Mouse (Mus musculus) limb, embryonic 13.5 days (tissue): ENCODE results near the gene Gm28035. TPM values are rescaled to one million over a fixed set of nuclear protein-coding genes. Genes with fewer than 3 reads are reported as not detected.

ENCODE experiments used
- ATAC-seq: fragments of 200-750 bp; cut with Nextera tagmentation; 2 replicates; pipeline ENCODE4 v1.8.0; 2017; ENCODE audit warnings: low read depth, moderate number of reproducible peaks, moderate TSS enrichment; ENCODE audit not compliant: low FRiP score
- H3K27ac ChIP-seq: fragments of 300-500 bp; sonication (generic); 2 replicates; pipeline ENCODE4 v1.5.1; 2015; ENCODE audit warnings: inconsistent platforms, mild to moderate bottlenecking, moderate library complexity
- H3K27me3 ChIP-seq: fragments of 300-500 bp; sonication (generic); 2 replicates; pipeline ENCODE4 v1.6.1; 2015; ENCODE audit warnings: mild to moderate bottlenecking, inconsistent platforms
- H3K36me3 ChIP-seq: fragments of 300-500 bp; sonication (generic); 2 replicates; pipeline ENCODE4 v1.6.1; 2015; ENCODE audit warnings: inconsistent platforms, mild to moderate bottlenecking, moderate library complexity
- H3K4me1 ChIP-seq: fragments of 300-500 bp; sonication (generic); 2 replicates; pipeline ENCODE4 v1.6.1; 2015; ENCODE audit warnings: inconsistent platforms
- H3K4me2 ChIP-seq: fragments of 300-500 bp; sonication (generic); replicated peaks from 2 replicates; pipeline ENCODE4 v1.6.1; 2015; ENCODE audit warnings: inconsistent platforms, mild to moderate bottlenecking, moderate library complexity
- H3K4me3 ChIP-seq: fragments of 300-500 bp; sonication (generic); 2 replicates; pipeline ENCODE4 v1.5.1; 2015; ENCODE audit warnings: moderate library complexity, mild to moderate bottlenecking, inconsistent platforms
- H3K9ac ChIP-seq: fragments of 300-500 bp; sonication (generic); 2 replicates; pipeline ENCODE4 v1.6.1; 2015; ENCODE audit warnings: mild to moderate bottlenecking, inconsistent platforms
- H3K9me3 ChIP-seq: fragments of 300-500 bp; sonication (generic); 2 replicates; pipeline ENCODE4 v1.6.1; 2016; ENCODE audit warnings: inconsistent platforms
- WGBS: fragments of 180-500 bp; shearing (Covaris S2); methylation state at CpG from one replicate; pipeline ENCODE4 v1.1.7; 2015; 5-methylcytosine and 5-hydroxymethylcytosine counted together
- polyA plus RNA-seq: library from polyadenylated mRNA; unstranded; fragments of >200 nt; fragmentation: Nextera tagmentation; extraction: Ambion mirVana; gene quantifications from 2 replicates; pipeline ENCODE4 v1.2.1, GENCODE M21; 2015

Gm28035 gene
- polyA plus RNA-seq, 1 experiment from 2014 or later: 0.22 TPM

GRCm38 (mm10) chr2:30242509-30242908 lies 2.1 kb downstream of the Gm28035 start:
- 0 out of 2 replicates have a peak overlapping the region, but pooled peaks have one; percentile 43 for H3K9ac ChIP-seq
- H3K36me3 ChIP-seq: peaks cover 64% of the 10 kb centered on the region
- peaks cover 44% of the 10 kb centered on the region for H3K4me1 ChIP-seq
- H3K9me3 ChIP-seq: no peaks in the 10 kb centered on the region
- ATAC-seq: no peak
- WGBS: 41% methylated on average over 4 of the region's 4 CpGs
- no peak overlapping the region for H3K4me2 ChIP-seq
- no peak overlapping the region for H3K4me3 ChIP-seq
- H3K27me3 ChIP-seq: no peaks in the 10 kb centered on the region
- H3K27ac ChIP-seq: no peak overlapping the region

- no peaks in the 10 kb centered on the region for H3K27me3 ChIP-seq
- peaks cover 70% of the 10 kb centered on the region for H3K36me3 ChIP-seq
- no peak overlapping the region for H3K4me3 ChIP-seq
- peaks cover 42% of the 10 kb centered on the region for H3K4me1 ChIP-seq
- no peaks in the 10 kb centered on the region for H3K9me3 ChIP-seq
- no peak overlapping the region for H3K4me2 ChIP-seq
- H3K27ac ChIP-seq: no peak overlapping the region
- H3K9ac ChIP-seq: no peak overlapping the region
- ATAC-seq: no peak
- WGBS: 88% methylated on average over 4 of the region's 4 CpGs
Observed at GRCm38 (mm10) chr2:30243391-30243790, 3.0 kb downstream of the Gm28035 start.

GRCm38 (mm10) chr2:30244595-30245178 lies 4.3 kb downstream of the Gm28035 start:
- peaks cover 29% of the 10 kb centered on the region for H3K4me1 ChIP-seq
- peak overlapping the region; percentile 35; the same call in 1 of the 2 replicates for H3K9ac ChIP-seq
- H3K36me3 ChIP-seq: peaks cover 81% of the 10 kb centered on the region
- no peaks in the 10 kb centered on the region for H3K27me3 ChIP-seq
- H3K4me3 ChIP-seq: no peak overlapping the region
- ATAC-seq: 0 out of 2 replicates have a peak, but pooled peaks have one; percentile 44
- peak overlapping the region; percentile 62; the same call in 1 of the 2 replicates for H3K27ac ChIP-seq
- WGBS: 58% methylated on average over 7 of the region's 7 CpGs
- H3K4me2 ChIP-seq: peak overlapping the region; percentile 14; the same call in 1 of the 2 replicates
- H3K9me3 ChIP-seq: no peaks in the 10 kb centered on the region

- Histone ChIP-seq H3K9ac (peak overlapping the region; percentile 35; the same call in 1 of the 2 replicates), H3K4me2 (no peak overlapping the region), H3K4me3 (no peak overlapping the region), H3K4me1 (peaks cover 31% of the 10 kb centered on the region), H3K27ac (no peak overlapping the region), H3K27me3 (no peaks in the 10 kb centered on the region), H3K9me3 (no peaks in the 10 kb centered on the region), H3K36me3 (peaks cover 77% of the 10 kb centered on the region)
- 90% methylated on average over 5 of the region's 5 CpGs for WGBS
- ATAC-seq: no peak
Observed at GRCm38 (mm10) chr2:30247036-30247435, 6.7 kb downstream of the Gm28035 start.

GRCm38 (mm10) chr2:30247681-30248080 lies 7.3 kb downstream of the Gm28035 start:
- H3K27me3 ChIP-seq: no peaks in the 10 kb centered on the region
- H3K4me3 ChIP-seq: no peak overlapping the region
- no peak overlapping the region for H3K9ac ChIP-seq
- no peak overlapping the region for H3K4me2 ChIP-seq
- 88% methylated on average over 4 of the region's 4 CpGs for WGBS
- peaks cover 73% of the 10 kb centered on the region for H3K36me3 ChIP-seq
- no peak overlapping the region for H3K27ac ChIP-seq
- no peak for ATAC-seq
- peaks cover 26% of the 10 kb centered on the region for H3K4me1 ChIP-seq
- H3K9me3 ChIP-seq: no peaks in the 10 kb centered on the region

- ATAC-seq: no peak
- peaks cover 73% of the 10 kb centered on the region for H3K36me3 ChIP-seq
- peaks cover 19% of the 10 kb centered on the region for H3K4me1 ChIP-seq
- no peak overlapping the region for H3K9ac ChIP-seq
- no peaks in the 10 kb centered on the region for H3K9me3 ChIP-seq
- H3K27me3 ChIP-seq: no peaks in the 10 kb centered on the region
- H3K27ac ChIP-seq: no peak overlapping the region
- H3K4me3 ChIP-seq: no peak overlapping the region
- no peak overlapping the region for H3K4me2 ChIP-seq
- 97% methylated on average over 3 of the region's 3 CpGs for WGBS
Observed at GRCm38 (mm10) chr2:30249182-30249581, 8.8 kb downstream of the Gm28035 start.

GRCm38 (mm10) chr2:30250166-30251128 lies 10.1 kb downstream of the Gm28035 start:
- H3K9me3 ChIP-seq: no peaks in the 10 kb centered on the region
- no peak overlapping the region for H3K4me3 ChIP-seq
- no peak for ATAC-seq
- H3K27ac ChIP-seq: no peak overlapping the region
- H3K9ac ChIP-seq: no peak overlapping the region
- WGBS: 91% methylated on average over 10 of the region's 10 CpGs
- peaks cover 75% of the 10 kb centered on the region for H3K36me3 ChIP-seq
- H3K4me1 ChIP-seq: peaks cover 11% of the 10 kb centered on the region
- no peak overlapping the region for H3K4me2 ChIP-seq
- H3K27me3 ChIP-seq: no peaks in the 10 kb centered on the region

GRCm38 (mm10) chr2:30251417-30252104 lies 11.2 kb downstream of the Gm28035 start:
- Histone ChIP-seq H3K4me2 (no peak overlapping the region), H3K4me1 (peaks cover 7% of the 10 kb centered on the region; the same call in 1 of the 2 replicates), H3K36me3 (peaks cover 76% of the 10 kb centered on the region), H3K9ac (no peak overlapping the region), H3K4me3 (no peak overlapping the region), H3K27ac (no peak overlapping the region), H3K9me3 (no peaks in the 10 kb centered on the region), H3K27me3 (no peaks in the 10 kb centered on the region)
- no peak for ATAC-seq
- 73% methylated on average over 5 of the region's 5 CpGs for WGBS

GRCm38 (mm10) chr2:30252521-30252920 lies 12.2 kb downstream of the Gm28035 start:
- Histone ChIP-seq H3K9me3 (no peaks in the 10 kb centered on the region), H3K36me3 (peaks cover 86% of the 10 kb centered on the region), H3K9ac (no peak overlapping the region), H3K4me3 (no peak overlapping the region), H3K27ac (no peak overlapping the region), H3K4me1 (peaks cover 7% of the 10 kb centered on the region; the same call in 1 of the 2 replicates), H3K4me2 (no peak overlapping the region), H3K27me3 (no peaks in the 10 kb centered on the region)
- no peak for ATAC-seq
- 73% methylated on average over 3 of the region's 3 CpGs for WGBS

- no peak overlapping the region for H3K27ac ChIP-seq
- H3K4me3 ChIP-seq: no peak overlapping the region
- H3K27me3 ChIP-seq: no peaks in the 10 kb centered on the region
- H3K9me3 ChIP-seq: no peaks in the 10 kb centered on the region
- H3K36me3 ChIP-seq: peaks cover 91% of the 10 kb centered on the region
- WGBS: 84% methylated on average over 5 of the region's 5 CpGs
- no peak overlapping the region for H3K9ac ChIP-seq
- ATAC-seq: no peak
- H3K4me2 ChIP-seq: no peak overlapping the region
- H3K4me1 ChIP-seq: peaks cover 7% of the 10 kb centered on the region; the same call in 1 of the 2 replicates
Observed at GRCm38 (mm10) chr2:30253809-30254208, 13.4 kb downstream of the Gm28035 start.

GRCm38 (mm10) chr2:30255631-30256395 lies 15.4 kb downstream of the Gm28035 start:
- Histone ChIP-seq H3K4me3 (no peak overlapping the region), H3K36me3 (peaks cover 91% of the 10 kb centered on the region), H3K9ac (no peak overlapping the region), H3K4me2 (no peak overlapping the region), H3K27ac (no peak overlapping the region), H3K4me1 (peaks cover 7% of the 10 kb centered on the region; the same call in 1 of the 2 replicates), H3K9me3 (no peaks in the 10 kb centered on the region), H3K27me3 (no peaks in the 10 kb centered on the region)
- WGBS: 95% methylated on average over 42 of the region's 42 CpGs
- no peak for ATAC-seq
